Mouse (Mus musculus) gastrocnemius, adult 18-20 months (tissue): ENCODE results near the gene Smc3. TPM values are rescaled to one million over a fixed set of nuclear protein-coding genes. Genes with fewer than 3 reads are reported as not detected.
"Not testable (repeated sequence)": the region's sequence is repeated elsewhere in the genome, so short reads cannot be mapped to it uniquely, and the experiment has no call there.

ENCODE experiments used
- DNase-seq: peaks from one replicate; pipeline ENCODE4 v3.0.0; 2021; ENCODE audit warnings: low spot score
- total RNA-seq, 2 experiments: library from RNA; stranded (reverse); gene quantifications; 2 replicates each; pipeline ENCODE4 v1.2.3; 2021

The Smc3 gene
- total RNA-seq, 2 experiments from 2014 or later: 15.5 to 15.8 TPM

GRCm38 (mm10) chr19:53652267-53652666 lies 52.1 kb downstream of the Smc3 start:
- no peak for DNase-seq

- peak; percentile 47 for DNase-seq
Measured at GRCm38 (mm10) chr19:53653624-53654467, 53.6 kb downstream of the Smc3 start.

DNA sequence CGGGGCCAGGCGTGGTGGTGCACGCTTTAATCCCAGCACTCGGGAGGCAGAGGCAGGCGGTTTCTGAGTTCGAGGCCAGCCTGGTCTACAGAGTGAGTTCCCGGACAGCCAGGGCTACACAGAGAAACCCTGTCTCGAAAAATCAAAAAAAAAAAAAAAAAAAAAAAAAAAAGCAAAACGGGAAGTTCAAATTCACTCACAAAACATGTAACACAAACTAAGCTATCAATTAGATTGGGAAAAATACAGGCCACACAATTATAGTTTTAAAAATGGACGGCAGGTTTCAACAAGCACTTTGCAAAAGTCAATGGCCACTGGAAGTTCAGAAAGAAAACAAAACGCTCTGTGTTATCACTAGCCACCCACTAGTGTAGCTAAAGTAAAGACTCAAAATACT lies 56.2 kb downstream of the Smc3 start:
- not testable (repeated sequence) for DNase-seq

DNA sequence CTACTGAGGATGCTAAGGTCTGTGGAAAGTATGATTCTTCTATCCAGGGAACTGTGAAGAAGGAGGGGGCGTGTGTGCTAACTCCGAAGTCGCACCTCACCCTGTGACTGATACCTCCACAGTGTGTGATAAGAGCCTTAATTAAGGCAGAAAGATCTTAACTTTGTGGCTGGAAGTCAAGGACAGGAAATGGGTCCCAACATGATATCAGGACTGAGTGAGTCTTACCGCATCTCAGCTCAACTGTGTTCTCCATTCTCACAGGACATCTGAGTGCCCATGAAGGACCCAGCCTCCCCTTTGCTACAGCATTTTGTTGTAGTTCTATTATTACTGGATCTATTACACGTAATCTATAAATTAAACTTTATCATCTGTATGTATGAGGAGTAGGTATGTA lies 57.2 kb downstream of the Smc3 start:
- DNase-seq: no peak

- DNase-seq: no peak
Measured at GRCm38 (mm10) chr19:53660722-53661420, 60.7 kb downstream of the Smc3 start.

- no peak for DNase-seq
Measured at GRCm38 (mm10) chr19:53661938-53662722, 61.9 kb downstream of the Smc3 start.

DNA sequence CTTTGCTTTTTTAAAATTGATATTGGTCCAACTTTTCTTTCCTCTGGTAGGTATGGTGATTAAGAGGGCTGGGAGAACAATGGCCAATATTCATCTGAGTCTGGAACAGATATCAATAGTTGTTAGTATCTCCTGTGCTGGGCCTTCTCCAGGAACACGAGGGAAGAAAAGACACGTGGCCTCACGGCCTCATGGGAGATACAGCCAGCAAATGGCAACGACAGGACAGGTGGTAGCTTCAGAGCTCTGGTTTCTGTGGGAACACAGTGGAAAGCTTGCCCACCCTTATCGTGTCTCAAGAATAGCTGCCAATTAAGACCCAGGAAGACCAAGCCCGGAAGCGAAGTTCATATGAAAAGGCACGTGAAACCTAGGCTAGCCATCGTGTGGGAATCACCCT lies 64.6 kb downstream of the Smc3 start:
- no peak for DNase-seq

GRCm38 (mm10) chr19:53665391-53665790 lies 65.2 kb downstream of the Smc3 start:
- no peak for DNase-seq

GRCm38 (mm10) chr19:53666708-53667107 lies 66.5 kb downstream of the Smc3 start:
- no peak for DNase-seq

- no peak for DNase-seq
Measured at GRCm38 (mm10) chr19:53668821-53669220, 68.6 kb downstream of the Smc3 start.

DNA sequence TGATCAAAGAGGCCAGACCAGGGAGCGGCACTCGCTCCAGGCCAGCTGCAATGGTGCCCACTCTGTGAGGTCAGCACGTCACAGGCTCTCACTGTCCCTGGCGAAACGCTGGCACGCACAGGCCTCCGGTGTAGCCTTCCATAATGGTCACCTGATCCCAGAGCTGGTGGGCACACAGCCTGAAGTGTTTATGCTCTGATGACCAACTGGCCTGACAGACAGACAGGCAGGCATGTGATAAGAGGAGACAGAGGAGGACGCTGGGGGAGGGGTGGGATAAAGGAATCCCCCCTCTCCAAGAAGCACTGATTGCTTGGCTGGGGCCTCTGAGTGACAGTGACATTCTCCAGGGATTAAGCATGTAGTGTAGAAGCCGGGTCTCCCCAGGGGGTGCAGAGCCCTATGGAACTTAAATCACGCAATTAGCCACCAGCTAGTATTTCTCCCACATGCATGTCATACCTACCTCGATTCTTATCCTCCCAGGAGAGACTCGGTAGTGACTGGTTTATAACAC lies 70.5 kb downstream of the Smc3 start:
- peak; percentile 91 for DNase-seq

DNA sequence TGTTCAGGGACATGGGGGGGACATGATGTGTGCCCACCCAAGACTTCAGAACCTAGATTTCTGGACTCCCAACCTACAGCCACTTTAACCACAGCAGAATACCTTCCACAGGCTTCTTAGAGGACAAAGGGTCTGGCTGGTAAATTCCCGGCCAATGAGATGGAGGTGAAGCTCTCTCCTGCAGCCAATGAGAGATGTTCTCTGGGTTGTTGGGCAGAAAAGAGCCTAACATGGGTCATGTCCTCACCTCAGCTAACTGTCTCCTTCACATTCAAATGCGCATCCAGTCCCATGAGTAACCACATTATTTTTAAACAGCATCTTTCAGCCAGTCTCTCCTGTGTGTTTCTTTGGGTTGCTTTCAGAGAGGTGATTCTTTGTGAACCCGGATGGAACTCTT lies 71.2 kb downstream of the Smc3 start:
- DNase-seq: no peak

DNA sequence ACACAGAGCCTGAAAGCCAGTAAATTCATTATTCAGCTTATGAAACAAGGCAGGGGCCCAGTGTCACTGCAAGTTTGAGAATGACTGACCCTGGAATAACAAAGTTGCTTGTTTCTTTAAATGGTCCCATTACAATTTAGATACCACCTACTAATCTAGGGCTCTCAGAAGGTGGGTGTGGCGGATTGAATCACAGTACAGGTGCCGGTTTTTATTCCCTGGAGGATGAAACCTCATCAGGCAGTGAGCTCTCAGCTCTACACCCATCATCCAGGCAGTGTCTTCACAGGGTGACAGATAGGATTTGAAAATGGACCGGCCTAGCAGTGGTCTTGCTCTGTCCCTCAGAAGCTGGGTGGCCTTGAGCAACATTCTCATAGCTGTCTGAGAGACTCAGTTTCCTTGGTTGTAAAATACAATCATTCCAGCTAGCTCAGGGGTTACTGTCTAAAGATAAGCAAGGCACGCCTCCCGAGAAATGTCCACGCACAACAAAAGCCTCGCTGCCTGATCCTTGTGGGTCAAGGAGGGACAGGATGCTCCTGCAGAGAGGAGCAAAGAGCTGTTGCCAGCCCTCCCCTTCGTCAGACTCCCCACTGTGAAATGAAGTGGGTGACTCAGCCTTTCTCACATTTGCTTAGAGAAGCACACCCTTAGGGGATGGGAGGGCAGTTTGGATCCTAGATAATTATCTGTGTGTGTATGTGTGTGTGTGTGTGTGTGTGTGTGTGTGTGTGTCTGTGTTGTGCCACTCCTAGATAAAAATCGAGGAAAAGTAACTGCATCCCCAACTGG lies 74.1 kb downstream of the Smc3 start:
- DNase-seq: no peak

GRCm38 (mm10) chr19:53676228-53676627 lies 76.0 kb downstream of the Smc3 start:
- peak; percentile 30 for DNase-seq

DNA sequence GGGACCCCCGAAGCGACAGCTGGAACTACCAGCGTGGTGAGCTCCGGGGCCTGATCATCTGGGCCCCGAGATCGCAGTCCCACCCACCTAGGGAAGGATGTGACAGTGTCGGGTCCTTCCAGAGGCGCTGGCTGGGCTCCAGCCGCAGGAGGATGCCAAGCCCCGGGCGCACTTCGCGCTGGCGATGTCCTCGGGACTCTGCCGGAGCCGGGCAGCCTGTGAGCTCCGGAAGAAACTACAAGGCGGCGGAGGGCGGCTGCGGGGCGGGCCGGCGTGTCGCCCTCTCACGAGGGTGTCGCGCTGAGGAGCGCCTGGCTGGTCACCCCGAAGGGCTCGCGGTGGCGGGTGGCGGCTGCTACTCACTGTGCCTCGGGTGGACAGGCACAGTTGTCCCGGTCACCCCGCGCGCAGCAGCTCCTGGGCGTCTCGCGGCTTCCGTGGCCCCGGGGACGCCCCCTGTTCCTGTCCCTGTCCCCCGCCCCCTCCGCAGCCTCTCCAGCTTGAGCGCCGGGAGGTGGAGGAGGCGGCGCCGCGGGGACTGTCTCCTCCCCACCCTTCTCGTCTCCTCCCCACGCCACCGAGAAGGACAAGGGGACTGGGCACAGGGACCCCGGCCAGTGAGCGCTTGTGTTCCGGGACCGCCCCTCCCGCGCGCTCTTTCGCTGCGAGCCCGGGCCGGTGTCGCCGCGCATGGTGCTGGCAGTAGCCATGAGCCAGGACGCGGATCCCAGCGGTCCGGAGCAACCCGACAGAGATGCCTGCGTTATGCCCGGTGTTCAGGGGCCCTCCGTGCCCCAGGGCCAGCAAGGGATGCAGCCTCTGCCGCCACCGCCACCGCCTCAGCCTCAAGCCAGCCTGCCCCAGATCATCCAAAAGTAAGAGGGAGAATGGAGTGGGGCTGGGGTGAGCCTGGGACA lies 76.8 kb downstream of the Smc3 start, which contains the start of gene Rbm20:
Gene Rbm20, plus strand, starts transcription at position 589 of the 917 bp plus-strand sequence.
- DNase-seq: peak; percentile 69

DNA sequence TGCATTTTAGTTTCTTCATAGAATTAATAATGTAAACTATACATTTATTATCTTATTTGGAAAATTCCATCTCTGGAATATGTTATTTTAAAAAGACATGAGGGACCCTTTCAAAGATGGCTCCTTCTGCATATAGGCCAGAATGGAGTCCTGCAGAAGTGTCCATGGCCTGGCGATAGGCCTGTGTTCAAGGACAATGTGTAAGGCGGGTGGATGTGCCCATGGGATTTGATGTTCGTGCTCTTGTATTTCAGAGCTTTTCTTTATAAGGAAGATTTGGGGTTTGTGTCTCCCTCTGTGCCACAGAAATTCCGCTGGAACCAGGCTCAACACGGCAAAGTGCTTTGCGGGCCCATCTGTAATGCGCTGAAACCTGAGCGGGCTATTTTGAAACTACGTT lies 79.0 kb downstream of the Smc3 start:
- DNase-seq: no peak

DNA sequence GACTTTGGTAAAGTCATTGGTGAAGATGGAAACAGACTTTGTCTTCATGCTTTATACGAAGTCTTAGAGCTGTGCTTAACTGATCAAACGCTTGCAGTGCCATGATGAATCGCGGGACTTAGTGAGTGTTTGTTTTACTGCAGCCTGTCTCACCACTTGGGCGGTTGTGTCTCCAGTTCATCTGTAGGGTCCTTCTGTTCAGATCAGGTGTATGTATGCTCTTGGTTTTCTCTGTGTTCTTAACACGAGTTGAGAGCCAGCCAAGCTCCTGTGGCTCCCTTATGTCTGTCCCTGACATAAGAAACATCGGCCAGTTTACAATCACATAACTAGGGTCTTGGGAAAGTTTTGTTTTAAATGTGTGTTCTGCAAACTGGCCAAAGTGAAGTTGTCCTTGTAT lies 79.8 kb downstream of the Smc3 start:
- DNase-seq: no peak

GRCm38 (mm10) chr19:53682427-53682826 lies 82.2 kb downstream of the Smc3 start:
- no peak for DNase-seq

GRCm38 (mm10) chr19:53687592-53687991 lies 87.4 kb downstream of the Smc3 start:
- no peak for DNase-seq

DNA sequence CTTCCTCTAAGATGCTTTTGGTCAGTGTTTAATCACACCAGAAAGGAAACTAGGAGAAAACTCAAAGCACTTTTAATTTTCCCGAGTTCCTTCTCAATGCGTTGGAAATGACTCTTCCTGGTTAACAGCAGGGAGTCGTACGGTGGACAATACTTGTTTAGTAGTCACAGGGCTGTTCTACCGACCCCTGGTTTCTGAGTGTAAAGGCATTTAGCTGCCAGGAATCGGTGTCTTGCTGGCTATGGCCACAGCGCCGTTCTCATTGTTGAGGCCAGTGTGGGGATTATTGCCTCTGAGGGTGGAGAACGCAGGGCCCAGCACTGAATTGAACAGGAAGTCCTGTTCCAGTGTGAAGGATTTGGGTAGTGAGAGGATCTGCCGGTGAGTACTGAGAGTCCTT lies 90.6 kb downstream of the Smc3 start:
- no peak for DNase-seq
